Mouse (Mus musculus) B cell, adult (primary cell): Measurements from ENCODE around the gene Gm9045. TPM values are rescaled to one million over a fixed set of nuclear protein-coding genes. Genes with fewer than 3 reads are reported as not detected.

Experiments
- total RNA-seq: library from RNA; stranded (reverse); gene quantifications from 4 replicates; pipeline ENCODE4 v1.2.4, GENCODE M21; 2023; ENCODE audit not compliant: inconsistent age

Gene Gm9045
- total RNA-seq = not detected in 4 replicates

DNA sequence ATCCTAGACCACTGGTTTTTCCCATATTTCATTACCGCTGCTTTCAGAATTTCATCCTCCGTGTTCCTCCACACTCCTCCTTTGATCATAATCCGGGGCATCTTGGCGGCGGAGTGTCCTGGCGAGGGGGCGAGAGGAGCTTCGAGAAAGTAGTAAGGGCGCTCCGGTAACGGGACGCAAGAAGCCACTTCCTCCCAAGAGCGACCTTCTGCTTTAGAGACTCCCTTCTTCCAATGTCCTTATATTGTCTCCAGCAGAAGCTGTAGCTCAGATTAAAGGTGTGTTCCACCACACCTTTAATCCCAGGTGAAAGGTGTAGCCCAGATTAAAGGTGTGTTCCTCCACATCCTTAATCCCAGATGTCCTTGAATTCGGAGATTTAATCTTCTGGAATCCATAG lies at the start of gene Gm9045:
Gene Gm9045, minus strand, starts transcription at position 101 of the 400 bp plus-strand sequence.

DNA sequence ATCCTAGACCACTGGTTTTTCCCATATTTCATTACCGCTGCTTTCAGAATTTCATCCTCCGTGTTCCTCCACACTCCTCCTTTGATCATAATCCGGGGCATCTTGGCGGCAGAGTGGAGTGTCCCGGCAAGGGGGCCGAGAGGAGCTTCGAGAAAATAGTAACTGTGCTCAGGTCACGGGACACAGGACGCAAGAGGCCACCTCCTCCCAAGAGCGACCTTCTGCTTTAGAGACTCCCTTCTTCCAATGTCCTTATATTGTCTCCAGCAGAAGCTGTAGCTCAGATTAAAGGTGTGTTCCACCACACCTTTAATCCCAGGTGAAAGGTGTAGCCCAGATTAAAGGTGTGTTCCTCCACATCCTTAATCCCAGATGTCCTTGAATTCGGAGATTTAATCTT lies 16.4 kb upstream of the Gm9045 start, which contains the start of gene Gm9049:
Gene Gm9049, minus strand, starts transcription at position 101 of the 400 bp plus-strand sequence.

DNA sequence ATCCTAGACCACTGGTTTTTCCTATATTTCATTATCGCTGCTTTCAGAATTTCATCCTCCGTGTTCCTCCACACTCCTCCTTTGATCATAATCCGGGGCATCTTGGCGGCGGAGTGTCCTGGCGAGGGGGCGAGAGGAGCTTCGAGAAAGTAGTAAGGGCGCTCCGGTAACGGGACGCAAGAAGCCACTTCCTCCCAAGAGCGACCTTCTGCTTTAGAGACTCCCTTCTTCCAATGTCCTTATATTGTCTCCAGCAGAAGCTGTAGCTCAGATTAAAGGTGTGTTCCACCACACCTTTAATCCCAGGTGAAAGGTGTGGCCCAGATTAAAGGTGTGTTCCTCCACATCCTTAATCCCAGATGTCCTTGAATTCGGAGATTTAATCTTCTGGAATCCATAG lies 10.9 kb upstream of the Gm9045 start, which contains the start of gene Gm9048:
Gene Gm9048, minus strand, starts transcription at position 101 of the 400 bp plus-strand sequence.

DNA sequence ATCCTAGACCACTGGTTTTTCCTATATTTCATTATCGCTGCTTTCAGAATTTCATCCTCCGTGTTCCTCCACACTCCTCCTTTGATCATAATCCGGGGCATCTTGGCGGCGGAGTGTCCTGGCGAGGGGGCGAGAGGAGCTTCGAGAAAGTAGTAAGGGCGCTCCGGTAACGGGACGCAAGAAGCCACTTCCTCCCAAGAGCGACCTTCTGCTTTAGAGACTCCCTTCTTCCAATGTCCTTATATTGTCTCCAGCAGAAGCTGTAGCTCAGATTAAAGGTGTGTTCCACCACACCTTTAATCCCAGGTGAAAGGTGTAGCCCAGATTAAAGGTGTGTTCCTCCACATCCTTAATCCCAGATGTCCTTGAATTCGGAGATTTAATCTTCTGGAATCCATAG lies 5.5 kb upstream of the Gm9045 start, which contains the start of gene Gm9046:
Gene Gm9046, minus strand, starts transcription at position 101 of the 400 bp plus-strand sequence.

DNA sequence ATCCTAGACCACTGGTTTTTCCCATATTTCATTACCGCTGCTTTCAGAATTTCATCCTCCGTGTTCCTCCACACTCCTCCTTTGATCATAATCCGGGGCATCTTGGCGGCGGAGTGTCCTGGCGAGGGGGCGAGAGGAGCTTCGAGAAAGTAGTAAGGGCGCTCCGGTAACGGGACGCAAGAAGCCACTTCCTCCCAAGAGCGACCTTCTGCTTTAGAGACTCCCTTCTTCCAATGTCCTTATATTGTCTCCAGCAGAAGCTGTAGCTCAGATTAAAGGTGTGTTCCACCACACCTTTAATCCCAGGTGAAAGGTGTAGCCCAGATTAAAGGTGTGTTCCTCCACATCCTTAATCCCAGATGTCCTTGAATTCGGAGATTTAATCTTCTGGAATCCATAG lies 5.3 kb downstream of the Gm9045 start, which contains the start of gene Gm9044:
Gene Gm9044, minus strand, starts transcription at position 101 of the 400 bp plus-strand sequence.

DNA sequence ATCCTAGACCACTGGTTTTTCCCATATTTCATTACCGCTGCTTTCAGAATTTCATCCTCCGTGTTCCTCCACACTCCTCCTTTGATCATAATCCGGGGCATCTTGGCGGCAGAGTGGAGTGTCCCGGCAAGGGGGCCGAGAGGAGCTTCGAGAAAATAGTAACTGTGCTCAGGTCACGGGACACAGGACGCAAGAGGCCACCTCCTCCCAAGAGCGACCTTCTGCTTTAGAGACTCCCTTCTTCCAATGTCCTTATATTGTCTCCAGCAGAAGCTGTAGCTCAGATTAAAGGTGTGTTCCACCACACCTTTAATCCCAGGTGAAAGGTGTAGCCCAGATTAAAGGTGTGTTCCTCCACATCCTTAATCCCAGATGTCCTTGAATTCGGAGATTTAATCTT lies 10.8 kb downstream of the Gm9045 start, which contains the start of gene Gm9040:
Gene Gm9040, minus strand, starts transcription at position 101 of the 400 bp plus-strand sequence.

DNA sequence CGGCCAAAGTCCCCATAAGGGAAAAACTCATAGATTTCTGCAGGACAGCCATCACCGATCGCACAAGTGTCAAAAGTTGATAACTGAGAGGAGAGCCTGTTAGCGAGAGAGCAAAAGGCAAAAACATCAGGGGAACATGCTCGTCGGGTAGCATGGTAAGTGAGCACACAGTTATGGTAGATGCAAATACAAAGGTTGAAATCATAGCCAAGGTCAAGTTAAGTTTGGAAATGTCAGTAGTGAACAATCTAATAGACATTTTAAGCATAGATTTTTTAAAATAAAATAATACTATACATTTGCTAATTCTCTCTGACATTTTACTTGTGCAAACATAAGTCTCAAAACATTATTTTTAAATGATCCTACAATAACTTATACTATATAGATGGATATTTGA lies 42.7 kb downstream of the Gm9045 start, which contains the start of gene Iltifb:
Gene Iltifb, minus strand, starts transcription at position 101 of the 400 bp plus-strand sequence.

Other genes with a start within 250 kb of the Gm9045 start
- gene Mdm1, start 196.0 kb downstream of the Gm9045 start, total RNA-seq = 9.7 to 13.5 TPM (median 12.7 TPM) in 4 replicates
- not detected in 4 replicates for gene Il22, start 132.9 kb downstream of the Gm9045 start, total RNA-seq
- 0.72 to 1.3 TPM (median 1.1 TPM) in 4 replicates for gene Gm32717, start 97.1 kb downstream of the Gm9045 start, total RNA-seq
- 0.72 to 1.3 TPM (median 1.1 TPM) in 4 replicates for gene Gm32802, start 79.1 kb downstream of the Gm9045 start, total RNA-seq
- gene Iltifb, start 42.8 kb downstream of the Gm9045 start, total RNA-seq = not detected in 4 replicates
- gene Gm9040, start 10.9 kb downstream of the Gm9045 start, total RNA-seq = not detected in 4 replicates
- not detected in 4 replicates for gene Gm9044, start 5.4 kb downstream of the Gm9045 start, total RNA-seq
- gene Gm9046, start 5.4 kb upstream of the Gm9045 start, total RNA-seq = not detected in 4 replicates
- gene Gm9048, start 10.8 kb upstream of the Gm9045 start, total RNA-seq = not detected in 4 replicates
- gene Gm9049, start 16.3 kb upstream of the Gm9045 start, total RNA-seq = not detected in 4 replicates
- 0.61 to 1.7 TPM (median 1.1 TPM) in 4 replicates for gene Ifng, start 103.2 kb upstream of the Gm9045 start, total RNA-seq